Mouse (Mus musculus): ENCODE measurements at regions not wholly inside any gene's neighbourhood (a gene's known extent, or its start where the extent isn't known, plus 50 kb on each side); places are given as distances from the start of the nearest gene placed in this dataset.
"Not testable (repeated sequence)": the region's sequence is repeated elsewhere in the genome, so short reads cannot be mapped to it uniquely, and the experiment has no call there.

- DNase-seq (ENCODE audit: low spot score in 2 of 2): not testable (repeated sequence)
Observed at GRCm38 (mm10) chr10:96421506-96421905, 195.3 kb upstream of the Btg1 start.

DNA sequence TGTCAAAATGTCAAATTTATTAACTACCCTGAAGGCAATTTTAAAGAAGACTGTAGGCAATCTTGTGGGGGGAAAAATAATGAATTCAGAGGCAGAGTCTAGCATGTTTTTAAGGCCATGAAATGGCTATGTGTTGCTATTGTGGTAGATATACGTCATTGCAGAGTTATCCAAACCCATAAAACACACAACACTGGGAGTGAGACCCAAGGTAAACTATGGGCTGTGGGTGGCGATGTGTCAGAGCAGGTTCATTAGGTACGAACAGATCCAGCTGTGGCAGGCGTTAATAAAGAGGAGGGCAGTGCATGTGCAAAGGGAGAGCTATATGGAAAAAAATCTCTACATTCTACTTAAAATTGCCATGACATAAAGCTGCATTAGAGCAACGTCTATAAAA is 189.4 kb upstream of the Btg1 start:
- DNase-seq (ENCODE audit: low spot score in 2 of 2): no peak

GRCm38 (mm10) chr10:96430142-96430541 is 186.7 kb upstream of the Btg1 start:
- DNase-seq (ENCODE audit: low spot score in 2 of 2): no peak

DNA sequence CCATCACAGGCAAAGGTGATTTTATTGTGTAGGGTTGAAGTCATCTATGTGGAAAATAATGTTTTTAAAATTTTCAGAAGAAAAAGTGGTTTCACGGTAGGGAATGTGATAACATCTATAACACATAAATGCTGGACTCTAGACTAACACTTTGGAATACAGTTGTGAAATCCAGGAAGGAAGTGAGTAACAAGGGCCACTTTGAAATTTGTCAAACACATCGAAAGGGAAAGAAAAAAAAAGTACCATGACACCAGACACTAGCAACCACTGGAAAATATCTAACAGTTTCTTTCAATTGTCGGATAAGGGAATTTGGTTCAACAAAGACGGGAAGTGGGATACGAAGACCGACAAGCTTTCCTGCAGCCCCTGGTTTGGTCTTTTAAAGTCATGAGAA is 181.7 kb upstream of the Btg1 start:
- DNase-seq (ENCODE audit: low spot score in 2 of 2): no peak

DNA sequence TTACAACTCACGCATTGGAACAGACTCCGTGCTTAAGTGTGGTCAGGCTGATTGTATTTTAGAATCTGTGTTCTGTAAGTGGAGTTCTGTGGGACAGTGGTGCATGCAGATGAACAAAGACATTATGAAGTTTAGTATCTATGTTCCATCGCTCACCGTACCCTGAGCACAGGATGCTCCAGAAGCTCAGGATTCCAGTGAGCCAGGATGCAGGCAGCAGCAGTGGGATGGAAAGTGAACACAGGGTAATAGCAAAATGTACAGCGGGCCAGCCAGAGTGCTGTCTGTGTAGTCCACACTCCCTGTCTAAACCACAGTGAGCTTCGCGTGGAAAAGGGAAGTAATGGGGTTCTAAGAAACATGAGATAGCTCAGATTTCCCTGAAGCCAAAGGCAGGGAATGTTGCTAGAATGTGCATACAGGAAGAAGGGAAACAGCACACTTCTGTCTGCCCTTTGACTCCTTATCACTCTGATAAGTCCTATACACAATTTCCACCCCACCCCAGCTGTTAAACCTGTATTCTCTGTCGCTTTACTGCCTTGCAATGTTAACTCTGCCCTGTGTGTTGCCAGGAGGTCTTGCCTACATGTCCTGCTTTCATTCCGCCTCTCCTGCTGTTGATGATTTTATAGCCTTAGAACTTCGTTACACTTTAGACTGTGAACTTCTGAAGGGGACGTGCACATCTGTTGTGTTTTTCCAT is 178.3 kb upstream of the Btg1 start:
- no peak for DNase-seq (ENCODE audit: low spot score in 2 of 2)

- no peak for DNase-seq (ENCODE audit: low spot score in 2 of 2)
Observed at GRCm38 (mm10) chr10:96442165-96442564, 174.6 kb upstream of the Btg1 start.

DNA sequence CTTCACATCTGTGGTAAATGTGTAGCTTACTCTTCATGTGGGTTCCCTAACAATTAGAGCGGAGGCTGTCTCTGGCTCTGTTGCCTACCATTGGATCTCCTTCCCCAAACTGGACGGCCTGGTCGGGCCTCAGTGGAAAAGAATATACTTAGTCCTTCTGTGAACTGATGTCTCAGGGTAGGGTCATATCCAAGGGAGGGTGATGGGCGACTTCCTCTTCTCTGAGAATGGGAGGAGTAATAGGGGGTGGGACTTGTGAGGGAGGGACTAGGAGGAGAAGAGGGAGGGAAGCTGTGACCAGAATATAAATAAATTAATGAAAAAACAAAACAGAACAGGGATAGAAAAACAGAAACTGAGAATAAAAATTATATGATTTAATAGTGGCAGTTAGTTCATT is 166.5 kb upstream of the Btg1 start:
- no peak for DNase-seq (ENCODE audit: low spot score in 2 of 2)

DNA sequence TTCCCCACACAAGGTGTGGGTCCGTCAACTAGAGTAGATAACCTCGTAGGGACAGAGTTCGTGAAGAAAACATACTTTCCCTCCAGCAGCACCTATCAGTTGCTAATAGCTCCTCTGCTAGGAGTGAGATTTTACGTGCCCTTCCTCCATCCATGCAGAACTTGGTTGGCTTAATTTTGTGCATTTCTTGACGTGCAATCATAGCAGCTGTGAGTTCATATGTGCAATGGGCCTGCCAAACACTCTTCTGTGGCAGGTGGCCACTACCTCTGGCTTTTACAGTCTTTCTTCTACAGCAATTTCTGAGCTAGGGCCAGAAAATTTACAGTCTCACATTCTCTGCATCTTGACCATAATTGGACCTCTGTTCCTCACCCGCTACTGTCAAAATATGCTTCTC is 161.9 kb upstream of the Btg1 start:
- DNase-seq (ENCODE audit: low spot score in 2 of 2): no peak

- no peak for DNase-seq (ENCODE audit: low spot score in 2 of 2)
Observed at GRCm38 (mm10) chr10:96458551-96458950, 158.3 kb upstream of the Btg1 start.

DNA sequence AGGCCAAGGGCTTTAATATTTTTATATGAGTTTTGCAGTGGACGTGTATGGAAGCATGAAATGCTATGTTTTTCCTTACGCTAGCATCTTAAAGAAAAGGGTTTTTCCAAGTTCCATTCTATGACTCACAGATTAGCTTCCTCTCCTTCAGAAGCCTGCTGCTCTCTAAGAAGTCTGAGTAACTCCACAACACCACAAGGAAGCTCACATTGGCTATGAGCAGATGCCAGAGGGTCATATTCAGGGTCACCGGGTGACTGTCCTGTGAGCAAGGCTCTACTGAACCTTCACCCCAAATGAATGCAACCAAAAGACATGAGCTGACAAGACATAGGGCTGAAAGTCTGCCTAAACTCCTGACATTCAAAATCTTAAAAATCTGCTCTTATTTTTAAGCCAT is 157.6 kb upstream of the Btg1 start:
- DNase-seq (ENCODE audit: low spot score in 2 of 2): no peak

GRCm38 (mm10) chr10:96460151-96460550 is 156.7 kb upstream of the Btg1 start:
- no peak for DNase-seq (ENCODE audit: low spot score in 2 of 2)

DNA sequence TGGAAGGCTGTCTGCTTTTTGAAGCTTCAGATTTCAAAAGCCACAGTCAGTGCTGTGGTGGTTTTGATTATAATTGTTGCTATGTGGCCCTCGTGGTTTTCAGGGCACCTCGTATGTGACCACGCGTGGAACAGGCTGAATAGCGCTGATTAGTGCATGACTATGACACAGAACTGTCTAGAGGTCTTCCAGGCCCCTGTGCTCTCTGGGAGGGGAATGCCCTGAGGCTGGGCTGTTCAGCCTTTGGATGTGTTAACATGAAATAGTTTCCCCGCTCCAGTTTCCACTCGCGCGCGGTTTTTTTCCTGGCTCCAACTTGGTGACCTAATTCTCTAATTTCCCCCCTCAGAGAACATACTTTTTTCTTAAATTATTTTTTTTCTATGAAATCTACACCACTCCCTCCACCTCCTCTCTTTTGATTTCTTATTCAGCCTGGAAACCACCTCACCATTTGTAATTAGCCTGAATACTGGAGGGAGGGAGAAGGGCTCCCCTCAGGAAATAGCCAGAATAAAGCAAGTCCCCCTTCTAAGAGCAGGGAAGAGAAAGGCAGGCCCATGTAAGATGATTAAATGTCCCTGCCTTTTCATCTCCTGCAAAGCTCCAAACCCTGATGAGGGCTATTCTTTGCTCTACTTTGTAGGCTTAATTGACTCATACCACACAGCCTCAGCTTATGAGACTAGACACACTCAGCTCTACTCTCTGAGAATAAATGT is 156.0 kb upstream of the Btg1 start:
- DNase-seq (ENCODE audit: low spot score in 2 of 2): no peak

DNA sequence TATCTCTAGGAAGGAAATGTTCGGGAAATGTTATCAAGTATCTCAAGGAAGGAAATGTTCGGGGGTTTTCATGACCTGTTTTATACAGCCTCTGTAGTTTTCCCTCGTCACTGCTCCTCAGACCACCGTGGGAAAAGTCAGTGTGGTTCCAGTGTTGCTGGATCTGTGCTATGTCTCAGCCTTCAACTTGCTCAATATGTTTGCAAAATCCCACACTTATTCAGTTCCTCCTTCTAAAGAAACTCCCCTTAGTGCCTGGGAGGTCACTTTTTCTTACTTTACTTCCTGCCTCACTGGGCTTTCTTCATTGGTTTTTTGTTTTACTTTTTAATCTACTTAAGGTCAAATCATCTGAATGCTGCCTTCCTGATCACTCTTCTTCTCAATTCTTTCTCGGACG is 150.8 kb upstream of the Btg1 start:
- no peak for DNase-seq (ENCODE audit: low spot score in 2 of 2)

- no peak for DNase-seq (ENCODE audit: low spot score in 2 of 2)
Observed at GRCm38 (mm10) chr10:96466845-96467244, 150.0 kb upstream of the Btg1 start.

DNA sequence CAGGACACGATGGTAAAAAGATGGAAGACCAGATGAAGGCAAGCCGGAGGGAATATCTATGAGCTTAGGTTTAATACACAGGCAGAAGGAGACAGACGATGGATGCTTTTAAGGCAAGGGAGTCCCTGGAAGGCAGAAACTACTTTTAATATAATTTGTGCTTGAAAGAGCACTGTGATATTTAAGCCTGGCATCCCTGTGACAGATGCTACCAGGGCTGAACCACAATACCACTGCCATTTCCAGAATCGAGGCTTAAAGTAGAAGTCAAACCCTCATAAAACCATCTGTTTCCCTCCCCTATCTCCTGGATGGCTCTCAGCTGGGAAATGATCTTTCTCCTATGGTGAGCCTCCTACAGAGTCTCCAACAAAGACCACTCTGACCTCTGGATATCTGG is 149.1 kb upstream of the Btg1 start:
- DNase-seq (ENCODE audit: low spot score in 2 of 2): no peak

GRCm38 (mm10) chr10:96471523-96471922 is 145.3 kb upstream of the Btg1 start:
- no peak for DNase-seq (ENCODE audit: low spot score in 2 of 2)

- DNase-seq (ENCODE audit: low spot score in 2 of 2): no peak
Observed at GRCm38 (mm10) chr10:96479350-96479749, 137.5 kb upstream of the Btg1 start.

GRCm38 (mm10) chr10:96479786-96480185 is 137.0 kb upstream of the Btg1 start:
- DNase-seq (ENCODE audit: low spot score in 2 of 2): no peak

DNA sequence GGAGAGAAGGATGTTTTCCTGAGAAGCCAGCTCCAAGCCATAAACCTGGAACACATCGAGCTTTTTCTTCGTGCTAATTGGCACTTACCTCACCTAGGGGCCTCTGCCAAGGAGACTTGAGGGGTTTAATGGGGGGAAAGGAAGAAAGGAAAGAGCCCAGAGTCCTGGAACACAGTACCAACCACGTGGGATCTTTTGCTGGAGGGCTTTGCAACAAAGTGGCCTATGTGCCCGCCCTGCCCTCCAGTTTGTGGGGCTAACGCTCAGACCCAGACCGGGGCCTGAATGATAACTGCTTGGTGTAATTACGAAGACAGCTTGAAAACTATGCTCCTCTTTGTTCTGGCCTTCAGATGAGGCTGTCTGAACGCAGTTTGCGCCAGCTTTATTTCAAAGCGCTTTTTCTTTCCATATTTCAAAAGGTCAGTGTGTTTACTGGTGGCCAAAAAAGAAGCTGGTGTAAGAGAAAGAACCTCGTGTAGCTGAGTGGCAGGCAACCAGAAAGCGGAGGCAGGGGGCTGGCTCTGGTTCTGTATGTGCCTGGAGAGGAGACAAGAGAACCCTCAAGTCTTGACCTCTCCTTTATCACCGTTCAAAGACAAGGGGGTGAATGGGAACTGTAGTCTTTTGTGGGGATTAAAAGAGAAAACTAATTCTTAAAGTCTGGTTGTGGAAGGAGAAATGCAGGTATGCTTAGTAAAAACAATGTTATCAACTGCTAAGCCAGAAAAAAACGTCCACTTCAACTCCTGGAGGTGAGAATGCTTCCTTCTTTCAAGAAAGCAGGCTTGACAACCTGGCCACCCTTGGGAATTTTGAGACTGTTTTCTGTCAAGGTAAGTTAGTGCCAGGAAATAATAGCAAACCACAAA is 136.1 kb upstream of the Btg1 start:
- DNase-seq (ENCODE audit: low spot score in 2 of 2): peak; percentile 30 to 36

- DNase-seq (ENCODE audit: low spot score in 2 of 2): no peak
Observed at GRCm38 (mm10) chr10:96481325-96481638, 135.5 kb upstream of the Btg1 start.

DNA sequence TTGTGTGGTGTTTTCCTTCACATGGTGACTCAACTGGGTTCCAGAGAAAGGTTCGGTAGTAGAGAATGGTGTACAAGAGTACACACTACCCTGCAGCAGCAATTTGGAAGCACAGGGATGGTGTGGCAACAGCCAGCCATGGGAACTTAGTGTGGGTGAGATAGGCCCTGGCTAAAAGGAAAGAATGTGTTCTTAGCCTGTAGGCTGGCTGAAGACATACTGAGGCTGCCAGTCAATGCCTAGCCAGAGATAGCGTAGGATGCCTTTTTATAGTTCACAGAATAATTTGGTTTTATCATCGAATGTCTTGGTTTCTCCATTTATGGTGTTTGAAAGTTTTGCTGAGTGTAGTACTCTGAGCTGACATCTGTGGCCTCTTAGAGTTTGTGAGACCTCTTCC is 130.1 kb upstream of the Btg1 start:
- DNase-seq (ENCODE audit: low spot score in 2 of 2): no peak

GRCm38 (mm10) chr10:96493706-96494105 is 123.1 kb upstream of the Btg1 start:
- DNase-seq (ENCODE audit: low spot score in 2 of 2): no peak

- DNase-seq (ENCODE audit: low spot score in 2 of 2): no peak
Observed at GRCm38 (mm10) chr10:96496700-96497099, 120.1 kb upstream of the Btg1 start.
